Mouse (Mus musculus) spleen, postnatal 10 days (tissue): Measurements from ENCODE around the gene Il34.
"Not testable (repeated sequence)": the region's sequence is repeated elsewhere in the genome, so short reads cannot be mapped to it uniquely, and the experiment has no call there.

Source experiments
- DNase-seq, 2 experiments: peaks; one replicate each; pipeline ENCODE4 v3.0.0; 2021 to 2022; ENCODE audit warnings: low spot score in 2 of 2

The Il34 gene

DNA sequence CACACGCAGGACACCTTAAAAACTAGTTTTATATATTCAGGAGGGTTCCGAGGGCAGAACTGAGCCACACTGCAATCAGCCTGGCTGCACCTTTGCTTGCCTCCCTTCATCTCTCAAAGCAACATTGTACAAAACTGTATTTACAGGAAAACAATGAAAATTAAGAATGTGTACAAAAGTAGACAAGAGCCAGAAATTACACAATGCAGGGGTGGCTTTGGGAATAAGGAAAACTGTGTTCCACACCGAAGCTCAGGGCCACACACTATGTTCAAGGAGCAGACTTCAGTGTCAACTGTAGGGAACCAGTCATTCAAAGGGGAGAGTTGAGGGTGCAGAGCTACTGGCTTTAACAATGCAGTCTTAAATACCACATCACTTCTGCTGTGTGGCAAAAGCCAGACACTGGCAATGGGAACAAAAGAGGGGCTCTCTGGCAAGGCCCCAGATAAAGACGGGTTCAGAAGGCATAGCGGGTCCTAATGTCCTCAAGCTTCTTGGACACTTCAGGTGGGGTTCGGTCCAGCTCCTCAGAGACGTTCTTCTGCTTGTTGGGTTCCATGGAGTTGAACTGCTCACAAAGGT is 4.8 kb upstream of the Il34 start:
- DNase-seq = no peak

DNA sequence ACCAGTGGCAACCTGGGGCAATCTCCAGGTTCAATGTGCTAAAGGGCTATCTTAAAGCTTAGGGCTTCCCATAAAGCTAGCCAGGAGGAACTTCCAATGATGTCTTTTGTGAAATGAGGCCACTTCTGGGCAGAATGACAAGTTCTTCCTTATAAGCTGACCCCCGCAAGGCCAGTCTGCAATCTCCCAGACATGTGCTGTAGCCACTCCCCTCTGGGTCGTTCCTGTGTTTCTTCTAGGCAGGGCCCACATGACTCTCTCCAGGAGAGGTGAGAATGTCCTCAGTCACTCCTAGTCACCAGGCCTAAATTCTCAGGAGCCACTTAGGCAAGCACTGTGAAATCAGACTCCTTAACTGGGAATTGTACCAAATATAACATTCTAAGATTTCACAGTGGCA is 4.1 kb upstream of the Il34 start:
- no peak for DNase-seq

DNA sequence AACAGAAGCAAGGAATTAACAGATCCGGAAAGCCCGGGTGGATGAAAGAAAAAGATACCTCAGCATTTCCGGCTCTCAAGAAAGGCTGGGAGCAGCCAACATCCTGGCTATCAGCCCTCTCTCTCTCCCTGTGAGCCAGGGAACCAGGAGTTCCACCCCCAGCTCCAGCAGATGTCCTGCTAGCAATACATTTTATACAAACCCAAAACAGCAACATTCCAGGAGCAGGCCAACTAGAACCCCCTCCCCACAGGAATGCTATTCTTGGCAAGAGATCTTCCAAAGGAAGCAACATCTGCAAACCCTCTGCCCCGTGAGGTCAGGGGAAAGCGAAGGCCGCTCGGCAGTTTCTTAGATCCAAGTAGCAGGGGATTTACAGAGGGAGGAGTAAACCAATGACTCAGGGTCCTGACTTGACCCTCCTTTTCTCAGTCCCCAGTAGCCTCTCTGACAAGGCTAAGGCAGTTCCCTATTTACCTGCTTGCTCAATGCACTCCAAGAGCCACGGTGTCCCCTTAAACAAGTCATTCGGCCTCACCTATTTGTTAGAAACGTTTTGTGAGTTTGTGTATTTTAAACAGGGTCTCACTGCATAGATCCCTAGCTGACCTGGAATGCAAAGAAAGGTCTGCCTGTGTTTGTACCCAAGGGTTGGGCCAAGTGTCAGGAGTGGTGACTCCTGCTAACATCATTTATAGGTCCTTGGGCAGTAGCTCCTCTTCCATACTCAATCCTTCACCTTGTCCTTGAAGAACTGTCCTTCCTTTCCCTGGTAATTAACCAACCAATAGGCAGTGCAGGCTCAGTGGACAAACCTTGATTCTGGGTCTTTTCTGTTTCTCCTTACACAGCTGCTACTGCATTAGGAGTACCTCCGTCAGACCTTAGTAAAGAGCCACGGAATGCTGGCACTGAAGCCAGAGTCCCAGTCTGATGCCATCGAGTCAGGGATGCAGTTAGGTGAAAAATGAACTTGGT is 3.1 kb upstream of the Il34 start:
- DNase-seq = no peak

DNA sequence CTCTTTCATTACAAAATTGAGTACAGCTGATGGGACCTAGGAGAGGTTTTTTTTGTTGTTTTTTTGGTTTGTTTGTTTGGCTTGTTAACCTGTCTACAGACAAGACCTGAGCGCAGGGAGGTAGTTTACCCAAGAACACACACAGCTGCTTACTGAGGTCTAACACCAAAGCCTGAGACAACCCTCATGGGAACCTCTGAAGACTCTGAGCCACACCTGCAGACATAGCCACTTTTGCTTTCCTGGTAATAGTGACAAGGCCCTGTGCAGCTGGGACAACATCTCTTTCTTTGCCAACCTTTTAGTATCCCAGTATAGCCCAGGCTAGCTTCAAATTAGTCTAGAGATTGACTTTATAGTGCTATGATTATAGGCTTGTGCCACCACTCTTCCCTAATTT is 422 bp upstream of the Il34 start:
- no peak for DNase-seq

DNA sequence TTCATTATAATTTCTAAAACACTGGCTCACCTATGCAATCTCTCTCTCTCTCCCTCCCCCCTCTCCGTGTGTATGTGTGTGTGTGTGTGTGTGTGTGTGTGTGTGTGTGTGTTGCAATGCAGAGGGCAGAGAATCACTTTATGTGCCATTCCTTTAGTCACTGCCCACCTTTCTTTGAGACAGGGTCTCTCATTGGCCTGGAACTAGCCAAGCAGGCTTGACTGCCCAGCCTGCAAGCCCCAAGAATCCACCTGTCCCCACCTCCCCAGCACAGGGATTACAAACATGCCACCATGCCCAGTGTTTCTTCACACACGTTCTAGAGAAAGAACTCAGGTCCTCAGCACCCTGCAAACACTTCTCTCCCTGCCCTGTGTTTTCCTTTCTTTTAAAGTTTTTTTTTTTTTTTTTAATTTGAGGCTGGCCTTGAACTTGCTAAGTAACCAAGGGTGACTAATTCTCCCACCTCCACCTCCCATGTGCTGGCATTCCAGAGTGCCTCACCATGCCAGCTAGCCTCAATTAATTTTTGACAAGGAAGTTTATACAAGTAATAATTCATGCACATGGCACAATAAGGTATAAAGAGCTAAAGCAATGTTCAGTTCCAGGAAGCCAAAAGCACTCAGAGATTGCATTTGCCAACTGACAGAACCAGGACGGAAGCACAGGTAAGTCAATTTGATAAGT is 754 bp downstream of the Il34 start:
- DNase-seq = no peak

DNA sequence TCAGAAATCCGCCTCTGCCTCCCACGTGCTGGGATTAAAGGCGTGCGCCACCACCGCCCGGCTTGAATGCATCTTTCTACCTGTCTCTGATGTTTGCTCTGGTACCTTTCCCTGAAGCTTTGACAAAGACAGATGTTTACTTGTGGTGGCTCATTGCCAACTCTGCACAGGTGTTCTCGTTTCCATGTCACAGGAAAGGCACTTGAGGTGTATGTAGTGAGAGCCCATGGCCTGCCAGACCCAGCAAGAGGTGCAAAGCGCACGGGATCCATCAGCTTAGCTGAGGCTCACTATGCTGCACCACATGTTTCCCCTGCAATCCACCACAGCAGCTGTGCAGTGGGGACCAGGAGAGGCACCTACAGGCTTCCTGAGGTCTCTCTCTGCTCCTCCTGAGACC is 1.9 kb downstream of the Il34 start:
- no peak for DNase-seq

DNA sequence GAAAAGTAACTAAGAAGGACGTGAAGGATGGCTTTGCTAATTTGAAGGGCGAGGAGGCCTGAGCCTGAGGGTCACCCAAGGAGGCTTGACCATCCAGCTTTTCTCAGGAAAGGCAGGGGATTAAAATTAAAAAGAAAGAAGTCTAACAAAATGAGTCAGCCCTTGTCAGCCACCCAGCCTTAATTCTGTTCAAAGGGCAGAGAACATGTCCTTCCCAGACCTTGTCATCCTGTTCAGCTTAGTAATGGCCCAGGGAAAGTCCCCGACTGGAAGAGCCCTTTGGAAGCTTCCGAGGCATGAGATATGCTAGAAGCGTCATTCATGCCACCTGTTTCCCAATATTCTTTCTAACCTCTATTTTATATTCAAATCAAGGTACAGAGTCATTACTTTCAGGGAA is 2.7 kb downstream of the Il34 start:
- no peak for DNase-seq

DNA sequence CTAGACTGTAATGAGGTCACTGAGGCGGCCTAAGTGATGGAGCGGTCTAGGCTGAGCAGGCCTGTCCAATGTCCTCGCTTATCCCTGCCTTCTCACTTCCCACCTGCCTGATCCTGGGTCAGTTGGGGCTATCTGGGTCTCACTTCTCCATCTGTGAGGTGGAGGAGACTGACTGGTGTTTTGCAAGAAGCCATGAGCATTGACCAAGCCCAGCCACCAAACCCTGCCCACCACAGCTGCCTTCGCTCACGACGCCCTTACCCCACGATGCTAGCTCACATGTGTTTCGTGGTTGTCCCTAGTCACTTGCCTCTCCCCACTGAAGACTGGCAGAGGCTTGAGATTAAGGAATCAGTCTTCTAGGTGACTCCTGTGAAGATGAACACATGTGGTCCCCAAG is 8.6 kb downstream of the Il34 start:
- no peak for DNase-seq

DNA sequence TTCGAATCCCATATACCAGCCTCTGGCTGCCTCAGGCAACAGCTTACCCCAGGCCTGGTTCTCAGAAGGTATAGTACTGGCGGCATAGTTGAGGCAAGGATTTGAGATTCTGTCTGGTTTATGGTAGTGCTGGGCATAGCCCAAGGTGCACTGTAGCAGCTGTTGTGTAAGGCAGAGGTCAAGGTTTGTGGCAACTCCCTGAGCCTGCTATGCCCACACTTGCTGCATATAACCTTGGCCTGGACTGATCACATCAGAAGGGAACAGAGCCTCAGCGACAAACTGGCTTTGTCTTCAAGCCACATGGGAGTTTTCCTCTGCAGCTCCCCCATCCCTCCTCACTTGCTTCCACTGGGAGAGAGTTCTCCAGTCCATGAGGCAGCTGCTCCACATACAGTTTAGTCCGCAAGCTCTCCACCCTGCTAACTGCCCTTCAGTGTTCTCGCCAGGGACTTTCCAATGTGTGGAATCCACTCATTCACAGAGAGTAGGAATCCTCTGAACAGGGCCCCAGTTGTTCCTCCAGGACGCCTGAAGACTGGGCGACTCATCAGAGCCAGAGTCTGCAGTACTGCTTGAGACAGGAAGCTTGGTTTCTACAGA is 11.3 kb downstream of the Il34 start:
- DNase-seq = no peak

DNA sequence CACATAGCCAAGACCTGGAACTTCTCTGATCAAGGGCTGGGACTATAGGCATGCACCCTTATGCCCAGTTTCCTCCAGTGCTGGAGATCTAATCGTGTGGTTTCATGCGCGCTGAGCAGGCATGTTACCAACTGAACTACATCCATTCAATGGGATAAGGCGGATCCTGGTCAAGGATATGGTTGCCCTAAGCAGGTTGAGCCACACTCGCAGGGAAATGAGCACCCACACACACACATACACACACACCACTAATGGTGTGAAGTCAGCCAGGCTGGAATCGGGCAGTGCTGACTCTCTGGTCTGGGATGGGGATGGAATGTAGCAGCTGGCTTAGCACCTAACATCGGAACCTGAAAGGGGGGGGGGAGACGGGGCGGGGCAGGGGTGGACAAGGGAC is 11.8 kb downstream of the Il34 start:
- DNase-seq = no peak

DNA sequence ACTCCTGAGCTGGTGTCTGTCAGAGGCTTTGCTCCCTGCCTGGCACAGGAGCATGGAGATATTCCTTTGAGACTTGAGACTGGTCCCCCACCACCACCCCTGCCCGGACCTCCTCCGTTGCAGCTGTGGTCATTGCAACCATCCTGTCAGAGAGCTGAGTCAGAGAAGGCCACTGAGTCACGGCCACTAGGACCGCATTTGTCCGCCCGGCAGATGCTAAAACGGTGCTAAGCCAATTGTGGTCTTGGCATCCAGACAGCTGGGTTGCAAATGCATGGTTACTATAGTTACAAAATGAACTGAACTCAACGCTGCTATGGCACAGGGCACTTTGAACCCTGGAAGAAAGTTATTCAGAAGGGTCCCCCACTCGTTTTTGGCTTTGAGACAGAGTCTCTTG is 12.2 kb downstream of the Il34 start:
- no peak for DNase-seq

DNA sequence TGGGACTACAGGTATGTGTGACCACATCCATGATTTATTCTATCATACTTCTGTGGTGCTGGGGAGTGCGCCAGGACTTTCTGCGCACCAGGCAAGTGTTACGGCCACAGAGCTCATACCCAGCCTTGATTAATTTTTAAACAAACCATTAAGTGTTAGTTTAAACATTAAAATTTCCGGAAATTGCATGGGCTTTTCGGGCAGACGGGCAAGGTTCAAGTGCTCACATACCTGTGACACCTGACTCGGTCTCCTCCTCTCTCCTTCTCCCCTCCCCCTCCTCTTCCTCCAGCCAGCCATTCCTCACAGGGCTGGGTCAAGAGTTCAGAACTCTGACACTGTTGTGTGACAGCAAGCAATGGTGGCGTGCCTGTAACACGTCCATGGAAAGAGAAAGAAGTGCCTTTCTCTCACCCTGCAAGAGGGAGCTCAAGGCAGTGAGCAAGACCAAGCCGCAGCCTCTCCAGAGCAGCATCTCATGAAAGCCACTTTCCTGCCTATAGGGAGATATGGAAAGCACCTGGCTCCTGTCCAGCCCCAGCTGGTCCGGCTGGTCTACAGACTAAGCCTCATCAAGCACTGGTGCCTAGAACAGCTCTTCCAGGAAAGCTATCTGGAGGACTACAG is 13.0 kb downstream of the Il34 start:
- DNase-seq = peak in 1 of 2 experiments; percentile 21

DNA sequence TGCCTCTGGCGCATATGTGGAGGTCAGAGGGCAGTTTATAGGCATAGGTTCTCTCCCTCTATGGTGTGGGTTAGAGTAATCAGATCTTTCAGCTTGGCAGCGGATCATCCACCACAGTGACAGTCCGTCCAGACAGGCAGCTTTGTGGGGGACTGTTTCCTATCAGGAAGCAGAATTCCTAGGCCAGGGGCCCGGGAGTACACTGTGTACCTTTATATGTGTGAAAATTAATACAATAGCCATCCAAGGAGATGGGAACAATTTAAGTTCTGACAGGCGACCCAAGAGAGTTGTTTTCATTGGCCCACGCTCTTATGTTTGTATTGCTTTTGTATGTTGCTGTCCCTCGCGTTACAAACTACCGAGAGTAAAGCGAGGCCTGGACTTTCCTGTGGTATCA is 14.6 kb downstream of the Il34 start:
- no peak for DNase-seq

DNA sequence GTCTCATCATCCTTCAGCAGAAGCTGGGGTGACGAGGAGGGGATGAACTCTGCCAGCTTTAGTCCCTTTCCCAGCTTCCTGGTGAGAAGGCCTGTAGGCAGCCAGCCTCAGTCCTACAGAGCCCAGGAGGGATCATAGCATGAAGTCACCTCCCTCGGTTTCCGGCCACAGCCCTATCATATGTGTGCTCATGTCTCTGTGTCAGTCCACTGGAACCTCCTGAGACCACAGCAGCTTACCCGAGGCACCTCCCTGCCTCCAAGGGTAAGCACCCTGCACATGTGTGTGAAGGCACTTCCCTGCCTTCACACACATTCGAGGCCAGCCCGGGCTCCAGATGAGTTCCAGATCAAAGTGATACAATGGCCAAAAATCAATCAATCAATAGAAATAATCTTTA is 15.5 kb downstream of the Il34 start:
- DNase-seq = no peak

DNA sequence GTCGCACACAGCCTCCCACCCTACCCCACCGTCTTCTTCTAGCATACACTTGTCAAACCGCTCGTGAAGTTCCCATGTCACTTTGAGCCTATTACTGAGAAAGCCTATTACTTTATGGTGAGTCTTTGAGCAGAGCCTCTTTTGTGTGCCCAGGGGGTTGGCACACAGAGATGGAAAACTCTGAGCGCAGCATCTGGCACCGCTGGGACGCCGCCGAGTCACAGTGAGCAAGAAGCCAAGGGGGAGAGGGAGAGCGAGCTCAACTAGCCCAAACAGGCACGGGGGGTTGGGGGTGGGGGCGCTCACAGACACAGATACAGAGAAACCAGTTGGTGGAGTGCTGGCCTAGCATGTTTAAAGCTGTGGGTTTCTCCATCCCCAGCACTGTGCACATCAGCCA is 16.2 kb downstream of the Il34 start:
- DNase-seq = no peak

DNA sequence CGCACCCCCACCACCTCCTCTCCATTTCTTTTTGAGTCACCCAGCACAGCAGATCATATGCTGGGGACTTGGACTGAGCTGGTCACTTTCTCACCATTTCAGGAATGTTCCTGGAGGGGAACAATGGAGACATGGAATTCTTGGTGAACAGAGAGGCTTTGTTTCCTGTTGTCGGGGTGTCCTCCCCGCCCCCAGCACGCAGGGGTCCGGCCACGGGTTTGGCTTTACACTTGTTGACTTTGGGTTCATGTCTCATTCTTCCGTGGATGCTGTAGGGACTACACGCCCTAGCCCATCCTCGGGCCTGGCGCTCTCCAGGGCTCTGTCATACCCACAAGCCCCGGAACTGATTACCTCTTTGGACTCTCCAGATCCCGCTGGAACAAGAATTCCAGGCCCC is 16.7 kb downstream of the Il34 start:
- DNase-seq = no peak

DNA sequence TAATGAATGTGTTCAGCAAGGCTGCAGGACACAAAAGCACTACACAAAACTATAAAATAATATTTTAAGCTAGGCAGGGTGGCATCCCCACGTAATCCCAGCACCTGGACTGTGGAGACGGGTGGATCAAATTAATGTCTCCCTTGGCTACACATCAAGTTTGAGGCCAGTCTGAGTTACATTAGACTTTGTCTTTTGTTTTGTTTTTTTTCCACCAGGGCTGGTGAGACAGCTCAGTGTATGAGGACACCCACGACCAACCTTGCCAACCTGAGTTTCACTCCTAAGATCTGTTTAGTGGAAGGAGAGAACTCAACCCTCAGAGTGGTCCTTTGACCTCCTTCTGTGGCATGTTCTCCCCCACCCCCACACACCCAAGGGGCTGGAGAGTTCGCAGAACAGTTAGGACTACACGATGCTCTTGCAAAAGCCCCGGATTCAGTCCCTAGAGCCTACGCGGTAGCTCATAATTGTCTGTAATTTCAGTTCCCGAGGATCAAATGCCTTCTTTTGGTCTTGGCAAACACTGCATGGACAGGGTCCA is 18.2 kb downstream of the Il34 start:
- DNase-seq = no peak

DNA sequence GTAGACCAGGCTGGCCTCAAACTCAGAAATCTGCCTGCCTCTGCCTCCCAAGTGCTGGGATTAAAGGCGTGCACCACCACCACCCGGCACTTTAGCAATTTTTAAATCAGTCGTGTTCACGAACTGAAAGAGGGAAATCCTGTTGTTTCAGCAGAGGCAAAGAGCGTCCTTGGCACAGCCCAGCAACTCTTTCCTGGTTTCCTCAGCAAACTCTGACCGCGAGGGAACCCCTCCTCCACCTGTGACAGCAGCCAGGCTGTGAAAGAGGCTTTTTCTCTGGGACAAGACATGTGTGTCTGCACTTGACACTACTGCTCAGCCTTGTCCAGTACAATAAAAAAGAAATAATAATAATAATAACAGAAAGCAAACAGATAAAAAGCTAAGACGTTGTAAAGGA is 18.8 kb downstream of the Il34 start:
- no peak for DNase-seq

DNA sequence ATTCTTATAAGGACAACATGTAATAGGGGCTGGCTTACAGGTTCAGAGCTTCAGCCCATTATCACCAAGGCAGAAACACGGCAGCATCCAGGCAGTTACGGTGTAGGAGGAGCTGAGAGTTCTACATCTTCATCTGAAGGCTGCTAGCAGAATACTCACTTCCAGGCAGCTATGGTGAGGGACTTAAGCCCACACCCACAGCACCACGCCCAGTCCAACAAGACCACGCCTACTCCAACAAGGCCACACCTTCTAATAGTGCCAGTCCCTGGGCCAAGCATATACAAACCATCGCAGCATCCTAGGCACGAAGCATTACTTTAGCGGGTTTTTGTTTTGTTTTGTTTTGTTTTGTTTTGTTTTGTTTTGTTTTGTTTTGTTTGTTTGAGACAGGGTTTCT is 19.2 kb downstream of the Il34 start:
- not testable (repeated sequence) for DNase-seq

DNA sequence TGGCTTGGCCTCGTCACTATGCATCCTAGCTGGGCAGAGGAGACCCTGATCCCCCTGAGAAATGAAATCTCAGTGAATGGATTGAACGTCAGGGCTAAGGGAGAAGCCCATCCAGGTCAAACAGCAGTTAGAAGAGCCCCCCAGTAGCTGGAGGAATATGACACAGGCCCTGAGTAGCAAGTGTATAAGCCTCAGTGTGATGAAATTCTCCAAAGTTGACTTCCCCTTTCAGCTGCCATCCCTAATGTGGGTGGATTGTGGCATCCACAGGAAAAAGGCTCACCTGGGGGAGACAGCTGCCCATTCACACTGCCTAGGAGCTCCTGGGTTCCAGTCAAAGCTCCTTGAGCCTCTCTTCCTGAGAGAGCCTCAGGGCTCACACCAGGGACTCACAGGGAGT is 20.4 kb downstream of the Il34 start:
- DNase-seq = no peak

DNA sequence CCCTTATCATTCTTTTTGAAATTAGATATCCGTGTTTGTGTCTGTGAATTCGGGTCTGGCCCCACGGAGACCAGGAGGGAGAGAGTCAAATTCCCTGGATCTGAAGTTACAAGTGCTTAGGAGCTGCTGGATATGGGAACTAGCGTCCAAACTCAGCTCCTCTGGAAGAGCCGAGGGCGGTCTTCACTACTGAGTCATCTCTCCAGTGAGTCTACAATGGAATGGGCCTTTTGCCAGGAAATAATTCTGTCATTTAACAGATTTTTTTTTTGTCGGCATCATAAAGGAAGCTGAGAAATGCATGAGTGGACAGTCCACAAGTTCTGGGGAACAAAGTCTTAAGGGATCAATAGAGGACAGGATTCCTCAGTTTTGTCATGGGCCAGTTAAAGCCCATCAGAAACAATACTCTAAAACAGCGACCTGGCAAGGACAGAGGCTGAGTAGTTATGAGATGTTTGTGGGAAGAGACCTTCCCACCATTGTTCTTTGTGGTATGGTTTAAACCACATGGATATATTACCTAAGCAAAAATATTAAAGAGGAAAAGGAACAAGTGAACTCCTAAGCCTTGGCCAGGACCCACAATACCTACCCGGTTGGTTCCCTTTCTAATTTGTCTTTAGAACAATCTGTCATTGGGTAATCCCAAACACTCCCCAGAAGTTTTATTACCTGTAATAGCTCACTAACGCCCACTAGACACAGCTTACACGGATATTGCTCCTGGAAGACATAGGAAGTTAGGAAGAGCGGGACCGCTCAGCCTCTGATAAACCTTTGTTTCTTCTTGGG is 25.6 kb downstream of the Il34 start:
- no peak for DNase-seq
